Mouse (Mus musculus) heart, postnatal 0 days (tissue): ENCODE results near the gene Fgfr2.

Source experiments
- CTCF ChIP-seq: IDR thresholded peaks from 2 replicates; pipeline ENCODE4 v1.5.1; 2016; ENCODE audit warnings: antibody characterized with exemption, control low read depth, low read depth
- EP300 ChIP-seq: IDR thresholded peaks from 2 replicates; pipeline ENCODE4 v1.6.1; 2016; ENCODE audit warnings: antibody characterized with exemption, low read depth

GRCm38 (mm10) chr7:132597251-132598041 is 525.7 kb downstream of the Fgfr2 start:
- TF ChIP-seq CTCF (no peak), EP300 (no peak)
